Mouse (Mus musculus) heart, embryonic 16.5 days (tissue): ENCODE measurements around the gene 5830411N06Rik. TPM values are rescaled to one million over a fixed set of nuclear protein-coding genes. Genes with fewer than 3 reads are reported as not detected.

ENCODE experiments used
- ATAC-seq: fragments of 200-750 bp; cut with Nextera tagmentation; replicated peaks from 2 replicates; pipeline ENCODE4 v1.8.0; 2017; ENCODE audit warnings: moderate number of reproducible peaks; ENCODE audit not compliant: insufficient read depth, low FRiP score; ENCODE audit errors: extremely low read depth
- H3K27ac ChIP-seq: fragments of 300-500 bp; sonication (generic); 2 replicates; pipeline ENCODE4 v1.5.1; 2014; ENCODE audit warnings: mild to moderate bottlenecking, low read length, control low read depth, moderate library complexity
- H3K27me3 ChIP-seq: fragments of 300-500 bp; sonication (generic); 2 replicates; pipeline ENCODE4 v1.6.1; 2014; ENCODE audit warnings: low read length, mixed read lengths; ENCODE audit not compliant: control insufficient read depth, insufficient read depth
- H3K36me3 ChIP-seq: fragments of 300-500 bp; sonication (generic); 2 replicates; pipeline ENCODE4 v1.6.1; 2014; ENCODE audit not compliant: control insufficient read depth, insufficient read depth
- H3K4me1 ChIP-seq: fragments of 300-500 bp; sonication (generic); 2 replicates; pipeline ENCODE4 v1.6.1; 2014; ENCODE audit warnings: low read length, mixed read lengths; ENCODE audit not compliant: control insufficient read depth, insufficient read depth
- H3K4me2 ChIP-seq: fragments of 300-500 bp; sonication (generic); 2 replicates; pipeline ENCODE4 v1.6.1; 2014; ENCODE audit warnings: low read depth, mild to moderate bottlenecking, control low read depth, low read length
- H3K4me3 ChIP-seq: fragments of 300-500 bp; sonication (generic); 2 replicates; pipeline ENCODE4 v1.5.1; 2014; ENCODE audit warnings: mild to moderate bottlenecking, control low read depth, low read length
- H3K9ac ChIP-seq: fragments of 300-500 bp; sonication (generic); 2 replicates; pipeline ENCODE4 v1.6.1; 2014; ENCODE audit warnings: low read length, control low read depth
- H3K9me3 ChIP-seq: fragments of 300-500 bp; sonication (generic); replicated peaks from 2 replicates; pipeline ENCODE4 v1.6.1; 2016; ENCODE audit warnings: low read length; ENCODE audit not compliant: control insufficient read depth
- WGBS: fragments of 180-500 bp; shearing (Covaris S2); extraction: QIAGEN DNeasy Blood & Tissue Kit; methylation state at CpG from one replicate; pipeline ENCODE4 v1.1.7; 2014; 5-methylcytosine and 5-hydroxymethylcytosine counted together
- polyA plus RNA-seq: library from polyadenylated mRNA; unstranded; fragments of >200 nt; fragmentation: Nextera tagmentation; extraction: Ambion mirVana; gene quantifications from 2 replicates; pipeline ENCODE4 v1.2.1, GENCODE M21; 2015

The 5830411N06Rik gene
- polyA plus RNA-seq, 1 experiment from 2014 or later = 1.4 TPM

DNA sequence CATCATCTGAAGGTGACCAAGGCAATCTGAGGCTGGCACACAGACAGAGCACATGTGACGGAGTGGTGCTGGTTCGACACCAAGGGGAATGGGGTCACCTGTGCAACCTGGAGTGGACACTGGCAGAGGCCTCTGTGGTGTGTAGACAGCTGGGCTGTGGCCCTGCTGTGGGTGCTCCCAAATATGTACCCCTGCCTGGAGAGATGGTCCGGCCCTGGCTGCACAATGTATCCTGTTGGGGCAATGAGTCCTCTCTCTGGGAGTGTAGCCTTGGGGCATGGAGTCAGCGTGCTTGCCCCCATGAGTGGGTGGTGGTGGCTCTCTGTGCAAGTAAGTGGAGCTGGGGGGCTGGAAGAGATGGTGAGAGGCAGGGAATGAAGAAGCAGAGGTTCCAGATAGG, 26.7 kb upstream of the 5830411N06Rik start:
- no peaks in the 10 kb centered on the region for H3K9me3 ChIP-seq
- H3K4me2 ChIP-seq = no peak overlapping the region
- 77% methylated on average over 4 of the region's 4 CpGs for WGBS
- no peak for ATAC-seq
- no peaks in the 10 kb centered on the region for H3K4me1 ChIP-seq
- no peak overlapping the region for H3K4me3 ChIP-seq
- H3K27ac ChIP-seq = no peak overlapping the region
- H3K27me3 ChIP-seq = no peaks in the 10 kb centered on the region
- H3K9ac ChIP-seq = no peak overlapping the region
- H3K36me3 ChIP-seq = no peaks in the 10 kb centered on the region

DNA sequence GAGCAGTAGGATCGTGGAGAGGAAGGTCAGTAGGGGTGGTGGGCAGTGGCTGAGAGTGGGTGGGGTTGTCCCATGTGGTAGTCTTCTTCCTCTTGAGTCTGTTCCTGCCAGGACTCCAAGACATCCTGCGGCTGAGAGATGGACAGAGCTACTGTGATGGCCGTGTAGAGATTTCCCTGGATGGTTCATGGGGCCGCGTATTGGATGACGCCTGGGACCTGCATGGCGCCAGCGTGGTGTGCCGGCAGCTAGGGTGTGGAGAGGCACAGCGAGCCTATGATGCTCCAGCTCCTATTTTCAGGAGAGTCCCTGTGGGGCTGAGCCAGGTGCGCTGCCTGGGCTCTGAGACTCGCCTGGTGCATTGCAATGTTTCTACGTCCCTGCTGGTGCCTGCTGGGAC, 22.9 kb upstream of the 5830411N06Rik start:
- ATAC-seq = no peak
- Histone ChIP-seq H3K9ac (no peak overlapping the region), H3K27ac (no peak overlapping the region), H3K36me3 (no peaks in the 10 kb centered on the region), H3K27me3 (no peaks in the 10 kb centered on the region), H3K9me3 (no peaks in the 10 kb centered on the region), H3K4me3 (no peak overlapping the region), H3K4me1 (no peaks in the 10 kb centered on the region), H3K4me2 (no peak overlapping the region)
- WGBS = 77% methylated on average over 13 of the region's 13 CpGs

DNA sequence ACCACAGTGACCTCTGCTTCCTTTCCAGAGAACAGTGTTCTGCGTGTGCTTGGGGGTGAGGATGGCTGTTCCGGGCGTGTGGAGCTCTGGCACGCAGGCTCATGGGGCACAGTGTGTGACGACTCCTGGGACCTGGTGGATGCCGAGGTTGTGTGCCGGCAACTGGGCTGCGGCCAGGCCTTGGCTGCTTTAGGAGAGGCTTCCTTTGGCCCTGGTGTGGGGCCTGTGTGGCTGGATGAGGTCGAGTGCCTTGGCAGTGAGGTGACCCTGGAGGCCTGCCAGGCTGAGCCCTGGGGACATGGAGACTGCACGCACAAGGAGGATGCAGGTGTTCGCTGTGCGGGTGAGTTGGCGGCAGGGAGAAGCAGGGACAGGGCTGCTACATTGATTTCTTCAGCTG, 18.6 kb upstream of the 5830411N06Rik start:
- Histone ChIP-seq H3K27ac (no peak overlapping the region), H3K4me3 (no peak overlapping the region), H3K4me2 (no peak overlapping the region), H3K27me3 (no peaks in the 10 kb centered on the region), H3K9ac (no peak overlapping the region), H3K4me1 (no peaks in the 10 kb centered on the region), H3K36me3 (no peaks in the 10 kb centered on the region), H3K9me3 (no peaks in the 10 kb centered on the region)
- no peak for ATAC-seq
- WGBS = 76% methylated on average over 13 of the region's 13 CpGs

DNA sequence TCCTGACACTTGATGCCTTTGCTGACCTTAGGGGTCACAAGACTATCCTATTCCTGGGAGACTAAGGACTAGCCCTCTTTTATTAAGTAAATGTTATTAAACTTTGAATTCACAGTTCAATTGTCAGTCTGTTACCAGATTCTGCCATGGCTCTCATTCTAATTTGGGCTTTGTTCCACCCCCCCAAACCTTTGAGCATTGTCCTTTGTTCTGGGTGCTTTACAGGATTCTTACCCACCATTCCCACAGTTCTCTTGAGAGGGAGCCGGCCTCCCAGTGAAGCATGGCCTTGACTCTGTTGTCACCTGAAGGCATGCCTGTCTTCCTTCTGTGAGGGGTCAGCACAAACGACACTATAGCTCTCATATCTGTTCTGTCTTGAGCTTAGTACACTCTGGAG, 16.1 kb upstream of the 5830411N06Rik start:
- Histone ChIP-seq H3K9ac (no peak overlapping the region), H3K4me3 (no peak overlapping the region), H3K4me2 (no peak overlapping the region), H3K4me1 (no peaks in the 10 kb centered on the region), H3K36me3 (no peaks in the 10 kb centered on the region), H3K27ac (no peak overlapping the region), H3K9me3 (0 out of 2 replicates have a peak, but pooled peaks cover 3% of the 10 kb centered on the region), H3K27me3 (no peaks in the 10 kb centered on the region)
- WGBS = 66% methylated on average over 2 of the region's 2 CpGs
- ATAC-seq = no peak

DNA sequence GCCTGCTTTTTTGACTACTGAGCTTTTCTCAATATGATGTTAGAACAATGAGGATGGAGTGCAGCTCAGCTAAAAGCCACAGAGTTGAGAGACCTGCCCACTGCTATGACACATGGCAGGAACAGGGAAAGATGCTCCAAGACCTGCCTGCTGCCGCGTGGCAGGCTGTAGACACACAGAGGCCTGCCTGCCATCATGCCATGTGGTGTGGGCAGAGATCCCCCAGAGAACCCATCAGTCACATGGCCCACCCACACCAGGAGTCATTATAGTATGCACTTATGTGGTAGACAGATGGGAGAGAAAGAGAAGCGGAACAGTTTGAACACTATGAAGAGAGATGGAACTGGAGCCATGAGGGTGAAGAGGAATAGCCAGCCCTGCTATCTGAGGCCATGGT, 13.4 kb upstream of the 5830411N06Rik start:
- Histone ChIP-seq H3K27me3 (no peaks in the 10 kb centered on the region), H3K4me1 (no peaks in the 10 kb centered on the region), H3K36me3 (no peaks in the 10 kb centered on the region), H3K9me3 (0 out of 2 replicates have a peak, but pooled peaks cover 3% of the 10 kb centered on the region), H3K4me3 (no peak overlapping the region), H3K4me2 (no peak overlapping the region), H3K9ac (no peak overlapping the region), H3K27ac (no peak overlapping the region)
- ATAC-seq = no peak
- WGBS = 90% methylated on average over 3 of the region's 3 CpGs

DNA sequence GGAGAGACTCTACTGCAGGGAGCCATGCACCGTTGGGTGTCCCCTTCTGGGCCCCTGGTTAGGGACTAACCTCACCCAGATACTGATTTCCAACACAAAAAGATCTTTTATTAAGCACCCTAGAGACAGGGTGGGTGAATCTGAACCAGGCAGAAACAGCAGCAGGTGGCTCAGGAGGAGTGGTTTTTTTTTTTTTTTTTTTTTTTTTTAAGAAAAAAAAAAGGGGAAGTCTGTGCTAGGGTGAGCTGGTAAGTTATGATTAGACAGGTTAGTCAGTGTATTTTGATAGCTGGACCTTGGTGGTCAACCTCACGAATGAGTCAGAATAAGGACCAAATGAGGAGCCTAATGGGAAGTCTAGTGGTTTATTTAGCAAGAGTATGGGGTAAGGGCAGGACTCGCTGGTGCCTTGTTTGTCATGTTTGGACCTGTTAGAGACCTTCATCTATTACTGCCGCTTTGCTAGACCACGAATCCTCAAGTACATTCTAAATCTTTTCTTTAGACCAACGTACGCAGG, 6.8 kb downstream of the 5830411N06Rik start:
- ATAC-seq = no peak
- Histone ChIP-seq H3K36me3 (no peaks in the 10 kb centered on the region), H3K27me3 (no peaks in the 10 kb centered on the region), H3K27ac (no peak overlapping the region), H3K9me3 (no peaks in the 10 kb centered on the region), H3K9ac (no peak overlapping the region), H3K4me3 (no peak overlapping the region), H3K4me2 (no peak overlapping the region), H3K4me1 (no peaks in the 10 kb centered on the region)
- 69% methylated on average over 7 of the region's 7 CpGs for WGBS

DNA sequence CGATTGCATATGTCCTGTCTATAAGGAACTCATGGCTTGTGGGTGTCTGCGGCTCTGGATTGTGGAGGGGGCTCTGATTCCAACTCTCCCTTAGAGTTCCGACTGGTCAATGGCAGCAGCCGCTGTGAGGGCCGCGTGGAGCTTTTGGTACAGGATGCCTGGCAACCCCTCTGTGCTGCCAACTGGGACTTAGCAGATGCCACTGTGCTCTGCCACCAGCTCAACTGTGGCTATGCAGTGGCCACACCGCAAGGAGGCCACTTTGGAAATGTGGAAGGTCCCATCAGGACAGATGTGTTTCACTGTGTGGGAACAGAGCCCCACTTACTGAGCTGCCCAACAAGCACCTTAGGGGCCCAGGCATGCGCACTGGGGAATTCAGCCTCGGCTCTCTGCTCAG, 48.7 kb downstream of the 5830411N06Rik start:
- no peaks in the 10 kb centered on the region for H3K36me3 ChIP-seq
- ATAC-seq = no peak
- H3K4me2 ChIP-seq = no peak overlapping the region
- H3K9me3 ChIP-seq = no peaks in the 10 kb centered on the region
- no peak overlapping the region for H3K9ac ChIP-seq
- 79% methylated on average over 9 of the region's 9 CpGs for WGBS
- H3K27me3 ChIP-seq = no peaks in the 10 kb centered on the region
- H3K27ac ChIP-seq = no peak overlapping the region
- no peaks in the 10 kb centered on the region for H3K4me1 ChIP-seq
- no peak overlapping the region for H3K4me3 ChIP-seq

DNA sequence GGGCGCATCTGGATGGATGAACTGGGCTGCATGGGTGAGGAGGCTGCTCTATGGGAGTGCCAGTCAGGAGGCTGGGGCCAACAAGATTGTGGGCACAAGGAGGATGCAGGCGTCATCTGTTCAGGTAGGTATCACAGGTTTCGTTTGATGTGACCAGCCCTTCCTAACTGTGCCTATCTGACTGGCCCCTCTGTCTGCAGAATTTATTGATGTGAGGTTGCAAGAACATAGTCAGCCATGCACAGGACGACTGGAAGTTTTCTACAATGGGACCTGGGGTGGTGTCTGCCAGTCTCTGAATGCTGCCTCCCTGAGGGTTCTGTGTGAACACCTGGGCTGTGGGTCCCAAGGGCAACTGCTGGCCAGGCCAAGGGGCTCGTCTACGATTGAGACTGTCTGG, 49.8 kb downstream of the 5830411N06Rik start:
- H3K4me2 ChIP-seq = no peak overlapping the region
- H3K4me1 ChIP-seq = no peaks in the 10 kb centered on the region
- H3K4me3 ChIP-seq = no peak overlapping the region
- H3K27ac ChIP-seq = no peak overlapping the region
- no peak overlapping the region for H3K9ac ChIP-seq
- H3K36me3 ChIP-seq = no peaks in the 10 kb centered on the region
- WGBS = 72% methylated on average over 6 of the region's 6 CpGs
- H3K9me3 ChIP-seq = no peaks in the 10 kb centered on the region
- no peaks in the 10 kb centered on the region for H3K27me3 ChIP-seq
- no peak for ATAC-seq

DNA sequence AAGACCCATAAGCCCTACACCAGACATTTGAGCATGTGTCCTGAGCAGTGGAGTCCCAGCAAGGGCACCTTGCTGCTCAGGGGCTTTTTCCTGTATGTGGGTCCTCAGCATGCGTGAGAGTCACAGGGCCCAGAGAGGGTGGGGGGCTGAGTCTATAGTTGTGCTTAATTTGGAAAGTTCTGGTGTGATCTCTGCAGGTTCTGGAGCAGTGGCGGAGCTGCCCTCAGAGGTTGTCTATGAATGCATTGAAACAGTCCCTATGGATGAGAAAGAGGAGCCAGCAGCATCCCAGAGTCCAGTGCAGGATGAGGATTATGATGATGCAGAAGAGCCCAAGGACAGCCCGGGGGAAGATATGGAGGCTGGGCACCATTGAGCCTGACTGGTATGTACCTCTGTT, 52.3 kb downstream of the 5830411N06Rik start:
- H3K36me3 ChIP-seq = no peaks in the 10 kb centered on the region
- H3K4me3 ChIP-seq = no peak overlapping the region
- H3K4me1 ChIP-seq = no peaks in the 10 kb centered on the region
- H3K9ac ChIP-seq = no peak overlapping the region
- H3K27me3 ChIP-seq = no peaks in the 10 kb centered on the region
- H3K27ac ChIP-seq = no peak overlapping the region
- ATAC-seq = no peak
- 67% methylated on average over 3 of the region's 3 CpGs for WGBS
- H3K9me3 ChIP-seq = no peaks in the 10 kb centered on the region
- no peak overlapping the region for H3K4me2 ChIP-seq
